Mouse (Mus musculus): ENCODE measurements around the gene 2810408A11Rik. TPM values are rescaled to one million over a fixed set of nuclear protein-coding genes. Genes with fewer than 3 reads are reported as not detected.

The 2810408A11Rik gene
- not detected for polyA plus RNA-seq (2014; fragmentation: Illumina TruSeq; extraction: RNeasy Lipid Tissue Mini Kit (QIAGEN cat#74804); ENCODE audit: low read depth, low replicate concordance)

DNA sequence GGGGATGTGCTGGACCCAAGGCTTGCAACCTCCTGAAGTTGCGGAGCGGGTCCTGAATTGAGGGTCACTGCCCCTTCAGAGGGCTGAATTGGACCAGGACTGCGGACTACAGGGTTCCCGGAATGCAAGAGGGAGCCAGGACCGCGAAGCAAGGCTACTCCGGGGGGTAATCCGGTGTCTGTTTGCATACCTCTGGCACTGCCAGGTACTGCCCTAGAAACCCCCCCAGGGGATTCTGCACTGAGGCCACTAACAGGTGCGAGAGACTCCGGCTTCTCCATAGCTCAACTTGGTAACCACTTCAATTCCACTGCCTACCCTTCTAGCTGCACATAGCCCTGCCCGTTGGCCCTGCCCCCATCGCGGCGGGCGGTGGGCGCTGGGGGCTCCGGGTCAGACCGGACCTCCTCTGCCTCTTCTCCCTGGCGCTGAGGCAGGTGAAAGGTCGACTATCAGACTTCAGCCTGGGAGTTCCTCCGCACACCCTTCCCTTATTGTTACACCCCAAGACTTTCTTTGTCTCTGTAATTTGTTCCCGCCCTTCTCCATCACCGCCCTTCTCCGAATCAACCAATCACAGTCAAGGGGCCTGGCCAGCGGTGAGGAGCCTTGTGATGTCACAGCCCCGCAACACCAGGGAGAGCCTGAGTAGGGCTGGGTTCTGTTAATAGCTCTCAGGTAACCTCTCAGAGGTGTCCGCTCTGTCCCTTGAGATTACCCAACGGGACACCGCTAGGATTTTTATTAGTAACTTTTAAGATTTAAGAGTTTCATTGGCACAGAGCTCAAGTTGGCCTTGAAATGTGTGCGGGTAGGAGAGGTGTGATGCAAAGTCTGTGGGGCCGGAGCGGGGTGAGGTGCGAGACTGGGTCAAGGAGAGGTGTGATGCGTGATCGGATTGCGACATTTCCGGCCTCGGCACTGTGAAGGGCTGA, at the start of gene 2810408A11Rik, which contains the start of gene Neurl4:
Gene 2810408A11Rik (minus strand): TSS at position 517 of the 935 bp plus-strand sequence.
Gene Neurl4 (plus strand): TSS at position 602 of the 935 bp plus-strand sequence.

DNA sequence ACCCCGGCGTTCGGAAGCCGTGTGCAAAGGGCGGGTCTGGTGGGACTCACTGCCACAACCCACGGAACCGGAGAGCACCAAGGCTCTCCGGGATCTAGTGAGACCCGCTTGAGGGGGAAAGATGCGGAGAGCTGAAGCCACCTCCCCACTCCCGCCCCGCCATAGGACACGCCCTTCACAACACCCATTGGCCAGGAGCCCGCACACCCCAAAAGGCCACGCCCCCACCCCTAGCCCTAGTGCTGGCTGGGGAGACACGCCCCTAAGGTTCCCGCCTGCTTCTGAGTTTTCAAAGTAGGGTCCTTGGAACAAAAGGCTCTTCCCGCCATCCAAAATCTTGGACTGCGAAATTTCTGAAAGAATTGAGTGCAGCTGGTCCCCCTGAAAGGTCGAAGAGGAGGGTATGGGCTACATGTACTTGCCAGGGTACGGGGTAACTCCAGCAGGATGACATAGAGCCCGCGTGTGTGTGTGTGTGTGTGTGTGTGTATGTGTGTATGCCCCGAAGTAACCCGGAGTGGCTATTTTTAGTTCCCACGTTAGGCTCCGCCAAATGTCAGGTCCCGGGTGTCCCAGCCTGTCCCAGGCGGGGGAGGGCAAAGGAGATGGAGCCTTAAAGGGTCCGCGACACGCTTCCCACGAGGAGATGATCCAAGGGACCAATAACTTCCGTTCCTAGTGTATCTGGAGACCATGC, 47.4 kb upstream of the 2810408A11Rik start, which contains the start of gene Slc2a4:
Gene Slc2a4 (minus strand): TSS at position 123 of the 697 bp plus-strand sequence.

DNA sequence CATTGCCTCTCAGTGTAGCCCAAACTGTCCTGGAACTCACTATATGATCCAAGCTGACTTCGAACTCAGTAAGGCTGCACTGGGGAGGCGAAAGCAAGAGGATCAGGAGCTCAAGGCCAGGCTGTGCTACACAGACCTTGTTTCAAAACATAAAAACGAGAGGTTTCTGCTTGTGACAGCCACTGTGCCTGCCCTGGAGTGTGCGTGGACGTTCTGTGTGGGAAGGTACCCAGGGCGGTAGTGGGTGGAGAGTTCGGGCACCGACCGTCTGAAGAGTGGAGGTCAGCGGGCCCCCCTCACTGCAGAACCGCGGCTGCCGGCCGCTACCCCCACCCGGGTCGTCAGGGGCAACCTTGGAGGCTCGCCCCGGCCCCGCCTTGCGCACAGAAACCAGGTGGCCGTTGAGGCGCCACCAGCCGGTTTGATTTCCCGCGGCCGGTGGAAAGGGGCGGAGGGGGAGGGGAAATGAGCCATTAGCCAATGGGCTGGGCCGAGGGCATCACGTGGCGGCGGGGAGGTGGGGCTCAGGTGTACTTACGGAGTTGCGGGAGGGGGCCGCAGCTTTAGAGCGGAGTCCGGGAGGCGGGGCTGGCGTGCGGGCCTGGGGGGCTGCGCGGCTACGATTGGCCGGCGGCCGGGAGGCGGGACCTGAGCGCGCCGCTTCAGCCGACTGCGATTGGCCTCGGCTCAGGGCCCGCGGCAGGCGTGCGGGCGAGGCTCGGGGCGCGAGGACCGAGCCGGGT, 34.5 kb upstream of the 2810408A11Rik start, which contains the start of gene Ybx2:
Gene Ybx2 (plus strand): TSS at position 660 of the 743 bp plus-strand sequence.

DNA sequence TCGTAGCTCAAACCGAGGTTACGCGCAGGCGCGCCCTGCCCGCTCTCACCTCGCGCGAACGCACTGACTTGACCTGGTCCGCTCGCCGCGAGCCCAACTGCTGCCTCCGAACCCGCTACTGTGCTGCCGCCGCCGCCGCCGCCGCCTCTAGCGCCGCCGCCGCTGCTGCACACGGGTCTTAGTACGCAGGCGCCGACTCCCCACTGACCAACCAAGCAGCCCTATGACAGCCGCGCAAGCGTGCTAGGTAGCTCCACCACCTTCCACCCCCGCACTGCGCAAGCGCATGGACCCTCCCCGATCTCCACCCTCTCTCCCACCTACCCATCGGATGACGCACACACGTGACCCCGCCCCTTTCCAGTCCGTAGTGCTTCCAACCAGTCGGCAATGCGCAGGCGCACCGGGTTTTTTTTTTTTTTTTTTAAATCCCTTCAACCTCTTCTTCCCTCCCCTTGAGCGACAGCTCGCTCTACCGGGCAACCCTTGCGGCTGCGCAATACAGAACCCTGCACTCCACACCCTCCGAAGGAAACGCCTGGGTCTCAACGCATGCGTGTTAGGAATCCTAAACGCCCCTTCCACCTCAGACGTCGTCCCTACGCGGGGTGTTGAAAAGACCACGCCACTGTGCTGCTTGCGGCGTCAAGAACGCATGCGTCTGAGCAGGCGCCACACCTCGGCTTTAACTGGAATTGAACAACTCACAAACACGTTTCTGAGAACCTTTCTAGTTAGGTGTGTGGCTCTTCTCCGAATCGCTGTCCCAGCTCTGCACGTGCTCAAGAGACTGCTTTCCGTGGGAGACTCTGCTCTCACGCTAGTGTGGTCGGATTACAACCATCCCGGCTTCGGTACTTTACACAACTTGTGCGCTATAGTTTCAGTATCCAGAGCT, 20.6 kb upstream of the 2810408A11Rik start, which contains the start of gene Eif5a:
Gene Eif5a (minus strand): TSS at position 845 of the 898 bp plus-strand sequence.

DNA sequence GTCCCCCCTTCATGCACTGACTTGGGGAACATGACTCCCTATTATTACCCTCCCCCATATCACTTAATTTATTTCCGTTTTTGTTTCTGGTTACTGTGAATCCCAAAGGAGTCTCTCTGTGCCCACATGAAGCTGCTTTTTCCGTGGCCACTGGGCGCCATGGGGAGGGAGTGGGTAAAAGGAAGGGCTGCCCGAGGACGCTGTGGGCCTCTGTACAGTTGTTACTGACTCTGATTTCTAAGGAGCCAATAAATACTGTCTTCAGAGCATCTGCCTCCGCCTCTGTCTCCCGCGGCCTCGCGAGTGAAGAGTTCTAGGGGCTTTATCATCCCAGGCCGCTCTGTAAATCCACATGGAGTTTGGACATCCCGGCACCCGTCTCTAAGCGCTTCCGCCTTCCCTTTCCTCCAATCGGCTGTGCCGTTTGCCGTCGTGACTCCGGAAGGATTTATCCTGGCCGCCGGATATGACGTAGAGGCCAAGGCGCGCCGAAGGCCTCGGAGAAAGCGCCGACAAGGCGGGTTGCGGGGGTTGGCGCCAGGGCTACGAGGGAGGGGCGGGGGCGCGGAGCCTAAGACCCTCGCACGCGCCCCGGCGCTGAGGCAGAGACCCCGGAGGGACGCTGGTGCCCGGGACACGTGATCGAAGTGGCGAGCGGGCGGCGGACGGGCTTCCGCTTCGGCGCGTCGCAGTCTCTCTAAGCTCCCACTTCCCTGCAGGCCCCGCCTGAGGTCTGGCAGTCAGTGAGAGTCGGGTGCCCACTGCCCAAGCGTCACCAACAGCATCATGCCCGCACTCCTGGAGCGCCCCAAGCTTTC, 13.0 kb upstream of the 2810408A11Rik start, which contains the start of gene Gps2:
Gene Gps2 (plus strand): TSS at position 335 of the 818 bp plus-strand sequence.

DNA sequence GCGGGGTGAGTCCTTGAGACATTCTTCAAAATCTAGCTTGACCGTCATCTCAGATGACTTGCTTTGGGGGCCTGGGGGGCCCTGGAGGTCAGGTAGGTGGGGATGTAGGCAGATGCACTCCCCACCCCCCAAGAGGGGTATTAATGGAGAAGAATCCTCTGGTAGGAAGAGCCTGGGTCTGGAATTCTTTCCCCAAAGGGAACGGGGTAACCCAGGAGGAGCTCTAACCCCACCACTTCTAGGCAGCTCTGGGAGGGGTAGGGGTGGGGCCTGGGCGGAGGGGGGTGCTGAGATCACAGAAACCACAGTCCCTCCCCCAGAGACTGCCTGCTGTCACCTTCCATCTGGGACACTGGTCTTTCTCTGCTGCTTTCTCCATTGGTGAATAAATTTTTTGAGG, 5.5 kb downstream of the 2810408A11Rik start, which contains the start of gene Acap1:
Gene Acap1 (minus strand): TSS at position 249 of the 400 bp plus-strand sequence.

DNA sequence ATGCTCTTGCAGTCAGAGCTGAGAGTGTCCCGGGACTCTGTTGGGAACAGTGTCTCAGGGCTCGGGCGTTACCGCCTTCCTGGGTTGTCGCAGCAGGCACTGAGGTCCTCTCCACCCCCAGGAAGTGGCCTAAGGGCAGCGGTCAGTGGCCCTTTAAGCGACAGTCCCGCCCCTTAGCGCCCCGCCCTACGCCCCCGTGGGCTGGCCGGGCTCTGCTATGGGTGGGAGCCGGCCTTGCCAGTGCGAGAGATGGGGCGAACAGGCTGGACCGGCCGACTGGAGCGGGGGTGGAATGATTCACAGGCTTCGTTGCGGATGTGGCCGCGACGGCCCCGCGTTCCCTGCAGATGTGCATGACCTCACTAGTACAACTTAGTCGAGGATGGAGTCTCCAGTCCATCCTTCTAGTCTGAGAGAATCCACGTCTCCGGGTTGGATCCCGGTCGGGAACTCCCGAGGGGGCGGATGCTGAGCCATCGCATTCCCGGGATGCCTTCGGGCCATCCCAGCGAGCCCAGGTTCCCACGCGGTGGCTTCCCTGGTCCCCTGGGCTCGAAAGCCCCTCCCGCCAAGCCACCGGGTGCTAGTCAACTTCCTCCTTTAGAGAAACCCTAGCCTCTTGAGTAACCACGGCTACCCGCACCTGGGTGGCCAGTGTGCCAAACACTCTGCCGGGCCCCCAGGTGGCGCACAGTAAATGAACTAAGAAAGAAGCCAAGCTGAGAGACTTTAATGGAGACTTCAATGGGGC, 19.8 kb downstream of the 2810408A11Rik start, which contains the start of gene Kctd11:
Gene Kctd11 (minus strand): TSS at position 554 of the 751 bp plus-strand sequence.

DNA sequence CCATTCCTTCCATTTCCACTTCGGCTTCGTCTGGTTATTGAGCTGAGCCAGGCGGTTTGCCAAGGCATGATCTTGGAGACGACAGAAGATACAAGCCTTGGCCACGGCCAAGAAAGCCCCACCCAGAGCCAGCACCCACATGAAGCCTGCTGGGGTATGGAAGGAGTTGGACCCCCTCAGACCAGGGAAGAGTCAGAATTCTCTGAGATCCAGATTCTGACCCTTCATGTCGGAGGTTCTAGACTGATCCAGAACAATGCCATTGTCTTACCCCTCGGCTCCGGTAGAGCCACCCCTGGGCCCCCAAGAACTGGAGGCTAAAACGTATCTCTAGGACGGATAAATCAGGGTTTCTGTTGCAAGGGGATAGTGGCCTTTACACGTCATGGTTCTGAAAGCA, 22.9 kb downstream of the 2810408A11Rik start, which contains the start of gene Tmem95:
Gene Tmem95 (minus strand): TSS at position 141 of the 400 bp plus-strand sequence.

DNA sequence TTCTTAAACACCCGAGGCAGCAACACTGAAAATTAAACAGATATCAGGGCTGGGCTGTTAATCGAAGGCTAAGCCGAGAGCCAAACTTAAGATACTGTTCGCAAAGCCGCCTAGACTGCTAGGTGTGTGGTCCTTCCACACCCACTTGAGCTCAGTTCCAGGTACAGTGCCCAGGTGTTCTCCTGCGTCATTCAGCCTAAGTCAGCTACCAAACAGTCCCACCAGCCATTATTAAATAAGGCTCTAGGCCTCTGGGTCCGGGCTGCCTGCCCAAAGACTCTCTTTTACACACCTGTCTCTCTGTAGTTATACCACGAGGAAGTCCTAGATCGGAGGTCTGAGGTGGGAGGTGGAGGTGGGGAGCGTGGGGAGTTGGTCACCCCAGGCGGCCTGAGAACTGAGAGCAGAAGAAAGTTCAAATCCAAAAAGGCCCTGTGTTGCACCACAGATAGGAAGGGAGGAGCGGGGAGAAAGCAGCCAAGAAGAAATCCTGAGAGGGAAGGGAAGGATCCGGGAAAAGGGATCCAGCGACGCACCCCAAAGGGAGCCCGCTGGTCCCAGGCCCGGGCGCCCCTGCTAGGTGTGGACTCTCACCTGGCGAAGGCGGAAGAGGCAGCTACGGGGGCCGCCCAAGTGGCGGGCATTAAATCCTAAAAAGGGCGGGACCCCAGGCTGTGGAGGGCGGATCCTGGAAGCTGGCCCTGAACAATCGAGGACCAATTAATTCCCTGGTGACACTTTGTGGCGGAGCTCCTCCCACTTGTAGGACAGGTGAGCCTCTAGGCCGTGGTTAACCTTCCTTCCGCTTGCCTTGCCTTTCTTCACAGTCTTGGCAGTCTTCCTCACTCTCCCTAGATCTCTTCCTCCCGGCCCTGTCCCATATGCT, 42.4 kb downstream of the 2810408A11Rik start, which contains the start of gene Tnk1:
Gene Tnk1 (minus strand): TSS at position 618 of the 886 bp plus-strand sequence.

Other genes starting within 250 kb of the 2810408A11Rik start
- not detected for gene Sox15, start 245.7 kb downstream of the 2810408A11Rik start, polyA plus RNA-seq (2014; fragmentation: Illumina TruSeq; extraction: RNeasy Lipid Tissue Mini Kit (QIAGEN cat#74804); ENCODE audit: low read depth, low replicate concordance)
- 23.0 TPM for gene Mpdu1, start 238.3 kb downstream of the 2810408A11Rik start, polyA plus RNA-seq (2014; fragmentation: Illumina TruSeq; extraction: RNeasy Lipid Tissue Mini Kit (QIAGEN cat#74804); ENCODE audit: low read depth, low replicate concordance)
- gene Cd68, start 234.8 kb downstream of the 2810408A11Rik start, polyA plus RNA-seq (2014; fragmentation: Illumina TruSeq; extraction: RNeasy Lipid Tissue Mini Kit (QIAGEN cat#74804); ENCODE audit: low read depth, low replicate concordance): 4.0 TPM
- gene Eif4a1, start 228.6 kb downstream of the 2810408A11Rik start, polyA plus RNA-seq (2014; fragmentation: Illumina TruSeq; extraction: RNeasy Lipid Tissue Mini Kit (QIAGEN cat#74804); ENCODE audit: low read depth, low replicate concordance): 617 TPM
- gene Senp3, start 218.9 kb downstream of the 2810408A11Rik start, polyA plus RNA-seq (2014; fragmentation: Illumina TruSeq; extraction: RNeasy Lipid Tissue Mini Kit (QIAGEN cat#74804); ENCODE audit: low read depth, low replicate concordance): 56.8 TPM
- gene Tnfsf13, start 215.2 kb downstream of the 2810408A11Rik start, polyA plus RNA-seq (2014; fragmentation: Illumina TruSeq; extraction: RNeasy Lipid Tissue Mini Kit (QIAGEN cat#74804); ENCODE audit: low read depth, low replicate concordance): 8.3 TPM
- gene Tnfsf12, start 205.1 kb downstream of the 2810408A11Rik start, polyA plus RNA-seq (2014; fragmentation: Illumina TruSeq; extraction: RNeasy Lipid Tissue Mini Kit (QIAGEN cat#74804); ENCODE audit: low read depth, low replicate concordance): 2.2 TPM
- 1.6 TPM for gene Tnfsfm13, start 204.9 kb downstream of the 2810408A11Rik start, polyA plus RNA-seq (2014; fragmentation: Illumina TruSeq; extraction: RNeasy Lipid Tissue Mini Kit (QIAGEN cat#74804); ENCODE audit: low read depth, low replicate concordance)
- gene Polr2a, start 142.3 kb downstream of the 2810408A11Rik start, polyA plus RNA-seq (2014; fragmentation: Illumina TruSeq; extraction: RNeasy Lipid Tissue Mini Kit (QIAGEN cat#74804); ENCODE audit: low read depth, low replicate concordance): 37.7 TPM
- gene Slc35g3, start 139.0 kb downstream of the 2810408A11Rik start, polyA plus RNA-seq (2014; fragmentation: Illumina TruSeq; extraction: RNeasy Lipid Tissue Mini Kit (QIAGEN cat#74804); ENCODE audit: low read depth, low replicate concordance): not detected
- 35.4 TPM for gene Zbtb4, start 135.1 kb downstream of the 2810408A11Rik start, polyA plus RNA-seq (2014; fragmentation: Illumina TruSeq; extraction: RNeasy Lipid Tissue Mini Kit (QIAGEN cat#74804); ENCODE audit: low read depth, low replicate concordance)
- 1.3 TPM for gene Chrnb1, start 105.0 kb downstream of the 2810408A11Rik start, polyA plus RNA-seq (2014; fragmentation: Illumina TruSeq; extraction: RNeasy Lipid Tissue Mini Kit (QIAGEN cat#74804); ENCODE audit: low read depth, low replicate concordance)
- 5.0 TPM for gene Fgf11, start 99.1 kb downstream of the 2810408A11Rik start, polyA plus RNA-seq (2014; fragmentation: Illumina TruSeq; extraction: RNeasy Lipid Tissue Mini Kit (QIAGEN cat#74804); ENCODE audit: low read depth, low replicate concordance)
- gene Tmem102, start 95.4 kb downstream of the 2810408A11Rik start, polyA plus RNA-seq (2014; fragmentation: Illumina TruSeq; extraction: RNeasy Lipid Tissue Mini Kit (QIAGEN cat#74804); ENCODE audit: low read depth, low replicate concordance): not detected
- gene Gm39566, start 85.7 kb downstream of the 2810408A11Rik start, polyA plus RNA-seq (2014; fragmentation: Illumina TruSeq; extraction: RNeasy Lipid Tissue Mini Kit (QIAGEN cat#74804); ENCODE audit: low read depth, low replicate concordance): not detected
- gene Spem2, start 82.5 kb downstream of the 2810408A11Rik start, polyA plus RNA-seq (2014; fragmentation: Illumina TruSeq; extraction: RNeasy Lipid Tissue Mini Kit (QIAGEN cat#74804); ENCODE audit: low read depth, low replicate concordance): not detected
- not detected for gene Spem1, start 78.8 kb downstream of the 2810408A11Rik start, polyA plus RNA-seq (2014; fragmentation: Illumina TruSeq; extraction: RNeasy Lipid Tissue Mini Kit (QIAGEN cat#74804); ENCODE audit: low read depth, low replicate concordance)
- gene Nlgn2, start 63.2 kb downstream of the 2810408A11Rik start, polyA plus RNA-seq (2014; fragmentation: Illumina TruSeq; extraction: RNeasy Lipid Tissue Mini Kit (QIAGEN cat#74804); ENCODE audit: low read depth, low replicate concordance): 1.5 TPM
- 24.3 TPM for gene Tmem256, start 62.5 kb downstream of the 2810408A11Rik start, polyA plus RNA-seq (2014; fragmentation: Illumina TruSeq; extraction: RNeasy Lipid Tissue Mini Kit (QIAGEN cat#74804); ENCODE audit: low read depth, low replicate concordance)
- 1.6 TPM for gene Plscr3, start 54.6 kb downstream of the 2810408A11Rik start, polyA plus RNA-seq (2014; fragmentation: Illumina TruSeq; extraction: RNeasy Lipid Tissue Mini Kit (QIAGEN cat#74804); ENCODE audit: low read depth, low replicate concordance)
- not detected for gene Tnk1, start 42.3 kb downstream of the 2810408A11Rik start, polyA plus RNA-seq (2014; fragmentation: Illumina TruSeq; extraction: RNeasy Lipid Tissue Mini Kit (QIAGEN cat#74804); ENCODE audit: low read depth, low replicate concordance)
- not detected for gene Tmem95, start 23.0 kb downstream of the 2810408A11Rik start, polyA plus RNA-seq (2014; fragmentation: Illumina TruSeq; extraction: RNeasy Lipid Tissue Mini Kit (QIAGEN cat#74804); ENCODE audit: low read depth, low replicate concordance)
- gene Kctd11, start 19.6 kb downstream of the 2810408A11Rik start, polyA plus RNA-seq (2014; fragmentation: Illumina TruSeq; extraction: RNeasy Lipid Tissue Mini Kit (QIAGEN cat#74804); ENCODE audit: low read depth, low replicate concordance): 2.4 TPM
- not detected for gene Acap1, start 5.4 kb downstream of the 2810408A11Rik start, polyA plus RNA-seq (2014; fragmentation: Illumina TruSeq; extraction: RNeasy Lipid Tissue Mini Kit (QIAGEN cat#74804); ENCODE audit: low read depth, low replicate concordance)
- gene Neurl4, start 85 bp upstream of the 2810408A11Rik start, polyA plus RNA-seq (2014; fragmentation: Illumina TruSeq; extraction: RNeasy Lipid Tissue Mini Kit (QIAGEN cat#74804); ENCODE audit: low read depth, low replicate concordance): 3.1 TPM
- gene Gps2, start 12.9 kb upstream of the 2810408A11Rik start, polyA plus RNA-seq (2014; fragmentation: Illumina TruSeq; extraction: RNeasy Lipid Tissue Mini Kit (QIAGEN cat#74804); ENCODE audit: low read depth, low replicate concordance): 22.9 TPM
- 242 TPM for gene Eif5a, start 21.0 kb upstream of the 2810408A11Rik start, polyA plus RNA-seq (2014; fragmentation: Illumina TruSeq; extraction: RNeasy Lipid Tissue Mini Kit (QIAGEN cat#74804); ENCODE audit: low read depth, low replicate concordance)
- gene Ybx2, start 34.8 kb upstream of the 2810408A11Rik start, polyA plus RNA-seq (2014; fragmentation: Illumina TruSeq; extraction: RNeasy Lipid Tissue Mini Kit (QIAGEN cat#74804); ENCODE audit: low read depth, low replicate concordance): 1.4 TPM
- gene Slc2a4, start 47.2 kb upstream of the 2810408A11Rik start, polyA plus RNA-seq (2014; fragmentation: Illumina TruSeq; extraction: RNeasy Lipid Tissue Mini Kit (QIAGEN cat#74804); ENCODE audit: low read depth, low replicate concordance): 2.4 TPM
- gene Cldn7, start 63.8 kb upstream of the 2810408A11Rik start, polyA plus RNA-seq (2014; fragmentation: Illumina TruSeq; extraction: RNeasy Lipid Tissue Mini Kit (QIAGEN cat#74804); ENCODE audit: low read depth, low replicate concordance): not detected
- gene Ctdnep1, start 80.2 kb upstream of the 2810408A11Rik start, polyA plus RNA-seq (2014; fragmentation: Illumina TruSeq; extraction: RNeasy Lipid Tissue Mini Kit (QIAGEN cat#74804); ENCODE audit: low read depth, low replicate concordance): 46.8 TPM
- 17.4 TPM for gene Elp5, start 81.5 kb upstream of the 2810408A11Rik start, polyA plus RNA-seq (2014; fragmentation: Illumina TruSeq; extraction: RNeasy Lipid Tissue Mini Kit (QIAGEN cat#74804); ENCODE audit: low read depth, low replicate concordance)
- 525 TPM for gene Gabarap, start 90.2 kb upstream of the 2810408A11Rik start, polyA plus RNA-seq (2014; fragmentation: Illumina TruSeq; extraction: RNeasy Lipid Tissue Mini Kit (QIAGEN cat#74804); ENCODE audit: low read depth, low replicate concordance)
- gene Phf23, start 94.8 kb upstream of the 2810408A11Rik start, polyA plus RNA-seq (2014; fragmentation: Illumina TruSeq; extraction: RNeasy Lipid Tissue Mini Kit (QIAGEN cat#74804); ENCODE audit: low read depth, low replicate concordance): 20.2 TPM
- gene Dvl2, start 99.6 kb upstream of the 2810408A11Rik start, polyA plus RNA-seq (2014; fragmentation: Illumina TruSeq; extraction: RNeasy Lipid Tissue Mini Kit (QIAGEN cat#74804); ENCODE audit: low read depth, low replicate concordance): 0.76 TPM
- gene Acadvl, start 114.4 kb upstream of the 2810408A11Rik start, polyA plus RNA-seq (2014; fragmentation: Illumina TruSeq; extraction: RNeasy Lipid Tissue Mini Kit (QIAGEN cat#74804); ENCODE audit: low read depth, low replicate concordance): 27.3 TPM
- gene Dlg4, start 116.0 kb upstream of the 2810408A11Rik start, polyA plus RNA-seq (2014; fragmentation: Illumina TruSeq; extraction: RNeasy Lipid Tissue Mini Kit (QIAGEN cat#74804); ENCODE audit: low read depth, low replicate concordance): 1.6 TPM
- gene Asgr1, start 153.1 kb upstream of the 2810408A11Rik start, polyA plus RNA-seq (2014; fragmentation: Illumina TruSeq; extraction: RNeasy Lipid Tissue Mini Kit (QIAGEN cat#74804); ENCODE audit: low read depth, low replicate concordance): not detected
- gene Asgr2, start 191.7 kb upstream of the 2810408A11Rik start, polyA plus RNA-seq (2014; fragmentation: Illumina TruSeq; extraction: RNeasy Lipid Tissue Mini Kit (QIAGEN cat#74804); ENCODE audit: low read depth, low replicate concordance): not detected
- 2.5 TPM for gene Mgl2, start 229.3 kb upstream of the 2810408A11Rik start, polyA plus RNA-seq (2014; fragmentation: Illumina TruSeq; extraction: RNeasy Lipid Tissue Mini Kit (QIAGEN cat#74804); ENCODE audit: low read depth, low replicate concordance)

Measured in adrenal gland, adult 10 weeks (tissue).